Mouse (Mus musculus): ENCODE measurements around the gene Acsbg2. TPM values are rescaled to one million over a fixed set of nuclear protein-coding genes. Genes with fewer than 3 reads are reported as not detected.

Gene Acsbg2
- not detected in 2 replicates for polyA plus RNA-seq (2012; rRNA removed; ENCODE audit: low replicate concordance)

GRCm38 (mm10) chr17:56874237-56874636 lies at the start of gene Acsbg2:
Acsbg2 (minus strand) TSS chr17:56874447.

GRCm38 (mm10) chr17:56874936-56875651 lies 847 bp upstream of the Acsbg2 start, which contains the start of gene 1700061G19Rik:
1700061G19Rik (plus strand) TSS chr17:56875477.

GRCm38 (mm10) chr17:56830411-56831110 lies 43.7 kb downstream of the Acsbg2 start, which contains the start of gene Rfx2:
Rfx2 (minus strand) TSS chr17:56831013.

Other genes with a start within 250 kb of the Acsbg2 start
- gene Lonp1, start 247.6 kb downstream of the Acsbg2 start, polyA plus RNA-seq (2012; rRNA removed; ENCODE audit: low replicate concordance), result 76.8 and 87.4 TPM in 2 replicates
- gene Catsperd, start 246.3 kb downstream of the Acsbg2 start, polyA plus RNA-seq (2012; rRNA removed; ENCODE audit: low replicate concordance), result 0.31 and 0.63 TPM in 2 replicates
- 68.1 and 99.5 TPM in 2 replicates for gene Ranbp3, start 201.2 kb downstream of the Acsbg2 start, polyA plus RNA-seq (2012; rRNA removed; ENCODE audit: low replicate concordance)
- gene Ndufa11, start 156.7 kb downstream of the Acsbg2 start, polyA plus RNA-seq (2012; rRNA removed; ENCODE audit: low replicate concordance), result 689 and 708 TPM in 2 replicates
- 27.7 and 47.7 TPM in 2 replicates for gene Vmac, start 156.4 kb downstream of the Acsbg2 start, polyA plus RNA-seq (2012; rRNA removed; ENCODE audit: low replicate concordance)
- gene Nrtn, start 116.9 kb downstream of the Acsbg2 start, polyA plus RNA-seq (2012; rRNA removed; ENCODE audit: low replicate concordance), result 12.6 and 45.0 TPM in 2 replicates
- 71.4 and 109 TPM in 2 replicates for gene Dus3l, start 109.7 kb downstream of the Acsbg2 start, polyA plus RNA-seq (2012; rRNA removed; ENCODE audit: low replicate concordance)
- gene Prr22, start 104.2 kb downstream of the Acsbg2 start, polyA plus RNA-seq (2012; rRNA removed; ENCODE audit: low replicate concordance), result 2.4 and 5.4 TPM in 2 replicates
- gene Rfx2, start 43.4 kb downstream of the Acsbg2 start, polyA plus RNA-seq (2012; rRNA removed; ENCODE audit: low replicate concordance), result 17.1 and 19.0 TPM in 2 replicates
- 0.05 and 0.06 TPM in 2 replicates for gene 1700061G19Rik, start 1.0 kb upstream of the Acsbg2 start, polyA plus RNA-seq (2012; rRNA removed; ENCODE audit: low replicate concordance)
- gene Mllt1, start 61.0 kb upstream of the Acsbg2 start, polyA plus RNA-seq (2012; rRNA removed; ENCODE audit: low replicate concordance), result 47.6 and 68.7 TPM in 2 replicates
- gene Acer1, start 107.7 kb upstream of the Acsbg2 start, polyA plus RNA-seq (2012; rRNA removed; ENCODE audit: low replicate concordance), result 3.9 TPM in 1 of 2 replicates, not detected in the other
- gene Clpp, start 115.9 kb upstream of the Acsbg2 start, polyA plus RNA-seq (2012; rRNA removed; ENCODE audit: low replicate concordance), result 160 and 224 TPM in 2 replicates
- 32.5 and 38.7 TPM in 2 replicates for gene Alkbh7, start 122.9 kb upstream of the Acsbg2 start, polyA plus RNA-seq (2012; rRNA removed; ENCODE audit: low replicate concordance)
- not detected in 2 replicates for gene Pspn, start 125.6 kb upstream of the Acsbg2 start, polyA plus RNA-seq (2012; rRNA removed; ENCODE audit: low replicate concordance)
- gene Gtf2f1, start 136.8 kb upstream of the Acsbg2 start, polyA plus RNA-seq (2012; rRNA removed; ENCODE audit: low replicate concordance), result 18.7 and 24.6 TPM in 2 replicates
- gene Gm17949, start 137.0 kb upstream of the Acsbg2 start, polyA plus RNA-seq (2012; rRNA removed; ENCODE audit: low replicate concordance), result 0.14 TPM in 1 of 2 replicates, not detected in the other
- 72.3 and 123 TPM in 2 replicates for gene Khsrp, start 157.1 kb upstream of the Acsbg2 start, polyA plus RNA-seq (2012; rRNA removed; ENCODE audit: low replicate concordance)
- gene Slc25a41, start 167.2 kb upstream of the Acsbg2 start, polyA plus RNA-seq (2012; rRNA removed; ENCODE audit: low replicate concordance), result not detected in 2 replicates
- 12.6 and 23.7 TPM in 2 replicates for gene Crb3, start 184.7 kb upstream of the Acsbg2 start, polyA plus RNA-seq (2012; rRNA removed; ENCODE audit: low replicate concordance)
- 70.0 and 84.7 TPM in 2 replicates for gene Slc25a23, start 185.4 kb upstream of the Acsbg2 start, polyA plus RNA-seq (2012; rRNA removed; ENCODE audit: low replicate concordance)
- gene Dennd1c, start 204.1 kb upstream of the Acsbg2 start, polyA plus RNA-seq (2012; rRNA removed; ENCODE audit: low replicate concordance), result 46.4 and 60.9 TPM in 2 replicates
- 8.4 and 9.2 TPM in 2 replicates for gene Tubb4a, start 213.3 kb upstream of the Acsbg2 start, polyA plus RNA-seq (2012; rRNA removed; ENCODE audit: low replicate concordance)
- gene Tnfsf9, start 230.9 kb upstream of the Acsbg2 start, polyA plus RNA-seq (2012; rRNA removed; ENCODE audit: low replicate concordance), result 5.3 and 8.6 TPM in 2 replicates